Mouse (Mus musculus) gastrocnemius, adult 18-20 months (tissue): ENCODE data around the gene Ush1c. TPM values are rescaled to one million over a fixed set of nuclear protein-coding genes. Genes with fewer than 3 reads are reported as not detected.

Experiments used
- total RNA-seq, 2 experiments: library from RNA; stranded (reverse); gene quantifications; 2 replicates each; pipeline ENCODE4 v1.2.3; 2021

Gene Ush1c
- total RNA-seq, 2 experiments from 2014 or later, result 9.5 to 11.0 TPM

Other genes starting within 250 kb of the Ush1c start
- under 1 TPM in 1 of 2 experiments, not detected in 1; 0.17 TPM for gene Abcc6, start 208.2 kb downstream of the Ush1c start, total RNA-seq
- 10 to 100 TPM; 81.7 to 91.1 TPM for gene Nomo1, start 204.8 kb downstream of the Ush1c start, total RNA-seq
- gene Kcnj11, start 137.7 kb downstream of the Ush1c start, total RNA-seq, result 100 to 1,000 TPM; 121 to 133 TPM
- gene Abcc8, start 58.5 kb downstream of the Ush1c start, total RNA-seq, result 1 to 10 TPM; 3.3 to 5.9 TPM
- under 1 TPM; 0.32 to 0.43 TPM for gene Otog, start 2.5 kb upstream of the Ush1c start, total RNA-seq
- 10 to 100 TPM; 14.9 to 15.5 TPM for gene Myod1, start 138.0 kb upstream of the Ush1c start, total RNA-seq
- 10 to 100 TPM; 59.0 to 67.2 TPM for gene Kcnc1, start 158.0 kb upstream of the Ush1c start, total RNA-seq